Mouse (Mus musculus): ENCODE results near the gene Trmt10a. TPM values are rescaled to one million over a fixed set of nuclear protein-coding genes. Genes with fewer than 3 reads are reported as not detected.
"Not testable (repeated sequence)": the region's sequence is repeated elsewhere in the genome, so short reads cannot be mapped to it uniquely, and the experiment has no call there.

Trmt10a gene
- total and polyA plus RNA-seq, 3 experiments = 0.47 to 3.8 (median 3.2) TPM

- no peak overlapping the region for H3K9ac ChIP-seq (ENCODE audit: low read depth, low read length)
These were observed 14.1 kb upstream of the Trmt10a start for GRCm38 (mm10) chr3:138129110-138129509.

GRCm38 (mm10) chr3:138130692-138131091 lies 12.6 kb upstream of the Trmt10a start:
- H3K4me3 ChIP-seq = no peak overlapping the region
- no peaks in the 10 kb centered on the region for H3K79me2 ChIP-seq (replicated peaks; ENCODE audit: control insufficient read depth, insufficient read depth, low read length)
- DNase-seq = no peak
- no peaks in the 10 kb centered on the region for H3K27me3 ChIP-seq (ENCODE audit: control insufficient read depth, insufficient read depth, low read length)
- H3K9ac ChIP-seq (ENCODE audit: low read depth, low read length) = no peak overlapping the region
- no peak overlapping the region for H3K27ac ChIP-seq
- peaks cover 1% of the 10 kb centered on the region for H3K4me1 ChIP-seq (ENCODE audit: control insufficient read depth, insufficient read depth, low read length)
- no peaks in the 10 kb centered on the region for H3K36me3 ChIP-seq (ENCODE audit: control insufficient read depth, insufficient read depth, low read length)
- TF ChIP-seq EP300 (IDR thresholded peaks at IDR 0.05; ENCODE audit: insufficient read depth, low read depth, low read length) (no peak), POLR2A (IDR thresholded peaks at IDR 0.05; ENCODE audit: insufficient read depth, low read depth, low read length) (no peak), CTCF (IDR thresholded peaks at IDR 0.05) (no peak)
- 63% methylated on average over 1 of the region's 1 CpGs for WGBS
- intact Hi-C loops (cut with DNase I) = no loop called here

More at GRCm38 (mm10) chr3:138129110-138129509, 14.1 kb upstream of the Trmt10a start:
- Histone ChIP-seq H3K79me2 (replicated peaks; ENCODE audit: control insufficient read depth, insufficient read depth, low read length) (no peaks in the 10 kb centered on the region), H3K27me3 (ENCODE audit: control insufficient read depth, insufficient read depth, low read length) (no peaks in the 10 kb centered on the region), H3K4me1 (ENCODE audit: control insufficient read depth, insufficient read depth, low read length) (peaks cover 1% of the 10 kb centered on the region), H3K36me3 (ENCODE audit: control insufficient read depth, insufficient read depth, low read length) (no peaks in the 10 kb centered on the region), H3K27ac (no peak overlapping the region), H3K4me3 (no peak overlapping the region)
- intact Hi-C loops (cut with DNase I) = no loop called here
- 79% methylated on average over 6 of the region's 6 CpGs for WGBS
- no peak for TF ChIP-seq CTCF (IDR thresholded peaks at IDR 0.05)
- no peak for TF ChIP-seq EP300 (IDR thresholded peaks at IDR 0.05; ENCODE audit: insufficient read depth, low read depth, low read length)
- TF ChIP-seq POLR2A (IDR thresholded peaks at IDR 0.05; ENCODE audit: insufficient read depth, low read depth, low read length) = no peak
- DNase-seq = no peak

- H3K27ac ChIP-seq = no peak overlapping the region
These were observed 12.1 kb upstream of the Trmt10a start for GRCm38 (mm10) chr3:138131168-138131567.

GRCm38 (mm10) chr3:138133463-138133862 lies 9.8 kb upstream of the Trmt10a start:
- 88% methylated on average over 8 of the region's 8 CpGs for WGBS
- H3K27ac ChIP-seq = no peak overlapping the region
- no peak for DNase-seq
- H3K4me3 ChIP-seq = no peak overlapping the region
- intact Hi-C loops (cut with DNase I) = no loop called here
- no peaks in the 10 kb centered on the region for H3K79me2 ChIP-seq (replicated peaks; ENCODE audit: control insufficient read depth, insufficient read depth, low read length)
- no peaks in the 10 kb centered on the region for H3K27me3 ChIP-seq (ENCODE audit: control insufficient read depth, insufficient read depth, low read length)
- no peak for TF ChIP-seq CTCF (IDR thresholded peaks at IDR 0.05)
- no peak for TF ChIP-seq POLR2A (IDR thresholded peaks at IDR 0.05; ENCODE audit: insufficient read depth, low read depth, low read length)
- no peak for TF ChIP-seq EP300 (IDR thresholded peaks at IDR 0.05; ENCODE audit: insufficient read depth, low read depth, low read length)
- no peaks in the 10 kb centered on the region for H3K36me3 ChIP-seq (ENCODE audit: control insufficient read depth, insufficient read depth, low read length)
- H3K4me1 ChIP-seq (ENCODE audit: control insufficient read depth, insufficient read depth, low read length) = peaks cover 1% of the 10 kb centered on the region
- H3K9ac ChIP-seq (ENCODE audit: low read depth, low read length) = no peak overlapping the region

More at GRCm38 (mm10) chr3:138131168-138131567, 12.1 kb upstream of the Trmt10a start:
- intact Hi-C loops (cut with DNase I) = no loop called here
- H3K27me3 ChIP-seq (ENCODE audit: control insufficient read depth, insufficient read depth, low read length) = no peaks in the 10 kb centered on the region
- no peak for DNase-seq
- H3K4me1 ChIP-seq (ENCODE audit: control insufficient read depth, insufficient read depth, low read length) = peaks cover 1% of the 10 kb centered on the region
- WGBS = 49% methylated on average over 9 of the region's 9 CpGs
- no peaks in the 10 kb centered on the region for H3K79me2 ChIP-seq (replicated peaks; ENCODE audit: control insufficient read depth, insufficient read depth, low read length)
- no peak overlapping the region for H3K4me3 ChIP-seq
- no peak for TF ChIP-seq EP300 (IDR thresholded peaks at IDR 0.05; ENCODE audit: insufficient read depth, low read depth, low read length)
- no peak for TF ChIP-seq POLR2A (IDR thresholded peaks at IDR 0.05; ENCODE audit: insufficient read depth, low read depth, low read length)
- no peaks in the 10 kb centered on the region for H3K36me3 ChIP-seq (ENCODE audit: control insufficient read depth, insufficient read depth, low read length)
- H3K9ac ChIP-seq (ENCODE audit: low read depth, low read length) = no peak overlapping the region

- Histone ChIP-seq H3K36me3 (ENCODE audit: control insufficient read depth, insufficient read depth, low read length) (no peaks in the 10 kb centered on the region), H3K9ac (ENCODE audit: low read depth, low read length) (no peak overlapping the region), H3K4me3 (no peak overlapping the region), H3K27me3 (ENCODE audit: control insufficient read depth, insufficient read depth, low read length) (no peaks in the 10 kb centered on the region), H3K4me1 (ENCODE audit: control insufficient read depth, insufficient read depth, low read length) (peaks cover 1% of the 10 kb centered on the region), H3K79me2 (replicated peaks; ENCODE audit: control insufficient read depth, insufficient read depth, low read length) (no peaks in the 10 kb centered on the region), H3K27ac (no peak overlapping the region)
- WGBS = 67% methylated on average over 11 of the region's 11 CpGs
- TF ChIP-seq POLR2A (IDR thresholded peaks at IDR 0.05; ENCODE audit: insufficient read depth, low read depth, low read length) (no peak), EP300 (IDR thresholded peaks at IDR 0.05; ENCODE audit: insufficient read depth, low read depth, low read length) (no peak), CTCF (IDR thresholded peaks at IDR 0.05) (no peak)
- no peak for DNase-seq
- intact Hi-C loops (cut with DNase I) = no loop called here
These were observed 9.3 kb upstream of the Trmt10a start for GRCm38 (mm10) chr3:138133916-138134315.

- Histone ChIP-seq H3K36me3 (ENCODE audit: control insufficient read depth, insufficient read depth, low read length) (no peaks in the 10 kb centered on the region), H3K4me1 (ENCODE audit: control insufficient read depth, insufficient read depth, low read length) (peaks cover 1% of the 10 kb centered on the region; the same call in 1 of the 2 replicates), H3K79me2 (replicated peaks; ENCODE audit: control insufficient read depth, insufficient read depth, low read length) (no peaks in the 10 kb centered on the region), H3K27ac (no peak overlapping the region), H3K27me3 (ENCODE audit: control insufficient read depth, insufficient read depth, low read length) (no peaks in the 10 kb centered on the region), H3K9ac (ENCODE audit: low read depth, low read length) (no peak overlapping the region), H3K4me3 (no peak overlapping the region)
- 57% methylated on average over 1 of the region's 1 CpGs for WGBS
- no peak for DNase-seq
- TF ChIP-seq POLR2A (IDR thresholded peaks at IDR 0.05; ENCODE audit: insufficient read depth, low read depth, low read length) (no peak), CTCF (IDR thresholded peaks at IDR 0.05) (no peak), EP300 (IDR thresholded peaks at IDR 0.05; ENCODE audit: insufficient read depth, low read depth, low read length) (no peak)
- intact Hi-C loops (cut with DNase I) = no loop called here
These were observed 8.7 kb upstream of the Trmt10a start for GRCm38 (mm10) chr3:138134528-138134927.

- H3K9ac ChIP-seq (ENCODE audit: low read depth, low read length); H3K36me3 ChIP-seq (ENCODE audit: control insufficient read depth, insufficient read depth, low read length); H3K4me1 ChIP-seq (ENCODE audit: control insufficient read depth, insufficient read depth, low read length); H3K79me2 ChIP-seq (replicated peaks; ENCODE audit: control insufficient read depth, insufficient read depth, low read length); H3K27me3 ChIP-seq (ENCODE audit: control insufficient read depth, insufficient read depth, low read length); H3K4me3 ChIP-seq; DNase-seq; intact Hi-C loops (cut with DNase I); H3K27ac ChIP-seq: not testable (repeated sequence)
- 96% methylated on average over 13 of the region's 13 CpGs for WGBS
These were observed 5.1 kb upstream of the Trmt10a start for GRCm38 (mm10) chr3:138138146-138138545.
